Mouse (Mus musculus): Measurements from ENCODE around the gene Fgf11. TPM values are rescaled to one million over a fixed set of nuclear protein-coding genes. Genes with fewer than 3 reads are reported as not detected.

Fgf11 gene
- polyA plus RNA-seq, 1 experiment from 2014 or later = 2.4 TPM

- Histone ChIP-seq H3K27ac (ENCODE audit: poor library complexity, severe bottlenecking) (0 out of 2 replicates have a peak overlapping the region, but pooled peaks have one; percentile 4), H3K4me1 (replicated peaks) (peaks cover 42% of the 10 kb centered on the region), H3K9me3 (replicated peaks) (no peaks in the 10 kb centered on the region), H3K4me3 (no peak overlapping the region), H3K36me3 (peaks cover 15% of the 10 kb centered on the region), H3K9ac (no peak overlapping the region), H3K27me3 (replicated peaks) (no peaks in the 10 kb centered on the region), H3K4me2 (no peak overlapping the region)
- WGBS = 28% methylated on average over 3 of the region's 3 CpGs
- ATAC-seq (ENCODE audit: insufficient number of reproducible peaks, low FRiP score) = no peak
These were observed 50.0 kb downstream of the Fgf11 start for GRCm38 (mm10) chr11:69751635-69752034.

Other genes starting within 250 kb of the Fgf11 start
- gene Efnb3, start 241.7 kb downstream of the Fgf11 start, polyA plus RNA-seq (2016; fragmentation: Nextera tagmentation; extraction: Ambion mirVana) = 87.4 and 90.0 TPM in 2 replicates
- 18.7 and 19.5 TPM in 2 replicates for gene Wrap53, start 221.6 kb downstream of the Fgf11 start, polyA plus RNA-seq (2016; fragmentation: Nextera tagmentation; extraction: Ambion mirVana)
- gene Trp53, start 221.5 kb downstream of the Fgf11 start, polyA plus RNA-seq (2016; fragmentation: Nextera tagmentation; extraction: Ambion mirVana) = 76.0 and 79.1 TPM in 2 replicates
- 30.9 and 31.1 TPM in 2 replicates for gene Atp1b2, start 195.9 kb downstream of the Fgf11 start, polyA plus RNA-seq (2016; fragmentation: Nextera tagmentation; extraction: Ambion mirVana)
- 0.13 and 0.82 TPM in 2 replicates for gene Shbg, start 184.0 kb downstream of the Fgf11 start, polyA plus RNA-seq (2016; fragmentation: Nextera tagmentation; extraction: Ambion mirVana)
- 16.5 and 17.4 TPM in 2 replicates for gene Sat2, start 179.8 kb downstream of the Fgf11 start, polyA plus RNA-seq (2016; fragmentation: Nextera tagmentation; extraction: Ambion mirVana)
- 37.1 and 40.1 TPM in 2 replicates for gene Fxr2, start 168.9 kb downstream of the Fgf11 start, polyA plus RNA-seq (2016; fragmentation: Nextera tagmentation; extraction: Ambion mirVana)
- not detected in 2 replicates for gene Sox15, start 146.5 kb downstream of the Fgf11 start, polyA plus RNA-seq (2016; fragmentation: Nextera tagmentation; extraction: Ambion mirVana)
- 48.6 and 53.8 TPM in 2 replicates for gene Mpdu1, start 139.2 kb downstream of the Fgf11 start, polyA plus RNA-seq (2016; fragmentation: Nextera tagmentation; extraction: Ambion mirVana)
- gene Cd68, start 135.7 kb downstream of the Fgf11 start, polyA plus RNA-seq (2016; fragmentation: Nextera tagmentation; extraction: Ambion mirVana) = 4.3 and 5.2 TPM in 2 replicates
- gene Eif4a1, start 129.4 kb downstream of the Fgf11 start, polyA plus RNA-seq (2016; fragmentation: Nextera tagmentation; extraction: Ambion mirVana) = 404 and 420 TPM in 2 replicates
- gene Senp3, start 119.8 kb downstream of the Fgf11 start, polyA plus RNA-seq (2016; fragmentation: Nextera tagmentation; extraction: Ambion mirVana) = 74.3 and 83.0 TPM in 2 replicates
- gene Tnfsf13, start 116.1 kb downstream of the Fgf11 start, polyA plus RNA-seq (2016; fragmentation: Nextera tagmentation; extraction: Ambion mirVana) = 0.28 and 0.47 TPM in 2 replicates
- 5.6 and 6.9 TPM in 2 replicates for gene Tnfsf12, start 106.0 kb downstream of the Fgf11 start, polyA plus RNA-seq (2016; fragmentation: Nextera tagmentation; extraction: Ambion mirVana)
- gene Tnfsfm13, start 105.8 kb downstream of the Fgf11 start, polyA plus RNA-seq (2016; fragmentation: Nextera tagmentation; extraction: Ambion mirVana) = 1.5 and 3.3 TPM in 2 replicates
- gene Polr2a, start 43.2 kb downstream of the Fgf11 start, polyA plus RNA-seq (2016; fragmentation: Nextera tagmentation; extraction: Ambion mirVana) = 23.7 and 25.2 TPM in 2 replicates
- gene Slc35g3, start 39.9 kb downstream of the Fgf11 start, polyA plus RNA-seq (2016; fragmentation: Nextera tagmentation; extraction: Ambion mirVana) = 0.33 TPM in 2 replicates
- gene Zbtb4, start 35.9 kb downstream of the Fgf11 start, polyA plus RNA-seq (2016; fragmentation: Nextera tagmentation; extraction: Ambion mirVana) = 2.9 and 3.3 TPM in 2 replicates
- gene Chrnb1, start 5.9 kb downstream of the Fgf11 start, polyA plus RNA-seq (2016; fragmentation: Nextera tagmentation; extraction: Ambion mirVana) = 5.6 and 7.7 TPM in 2 replicates
- gene Tmem102, start 3.8 kb upstream of the Fgf11 start, polyA plus RNA-seq (2016; fragmentation: Nextera tagmentation; extraction: Ambion mirVana) = 1.5 and 1.6 TPM in 2 replicates
- not detected in 2 replicates for gene Gm39566, start 13.4 kb upstream of the Fgf11 start, polyA plus RNA-seq (2016; fragmentation: Nextera tagmentation; extraction: Ambion mirVana)
- gene Spem2, start 16.6 kb upstream of the Fgf11 start, polyA plus RNA-seq (2016; fragmentation: Nextera tagmentation; extraction: Ambion mirVana) = not detected in 2 replicates
- not detected in 2 replicates for gene Spem1, start 20.3 kb upstream of the Fgf11 start, polyA plus RNA-seq (2016; fragmentation: Nextera tagmentation; extraction: Ambion mirVana)
- 1.8 and 2.3 TPM in 2 replicates for gene Nlgn2, start 35.9 kb upstream of the Fgf11 start, polyA plus RNA-seq (2016; fragmentation: Nextera tagmentation; extraction: Ambion mirVana)
- 289 and 297 TPM in 2 replicates for gene Tmem256, start 36.7 kb upstream of the Fgf11 start, polyA plus RNA-seq (2016; fragmentation: Nextera tagmentation; extraction: Ambion mirVana)
- 77.9 and 82.3 TPM in 2 replicates for gene Plscr3, start 44.5 kb upstream of the Fgf11 start, polyA plus RNA-seq (2016; fragmentation: Nextera tagmentation; extraction: Ambion mirVana)
- gene Tnk1, start 56.9 kb upstream of the Fgf11 start, polyA plus RNA-seq (2016; fragmentation: Nextera tagmentation; extraction: Ambion mirVana) = 0.28 and 0.32 TPM in 2 replicates
- gene Tmem95, start 76.2 kb upstream of the Fgf11 start, polyA plus RNA-seq (2016; fragmentation: Nextera tagmentation; extraction: Ambion mirVana) = not detected in 2 replicates
- 4.1 and 4.5 TPM in 2 replicates for gene Kctd11, start 79.5 kb upstream of the Fgf11 start, polyA plus RNA-seq (2016; fragmentation: Nextera tagmentation; extraction: Ambion mirVana)
- gene Acap1, start 93.7 kb upstream of the Fgf11 start, polyA plus RNA-seq (2016; fragmentation: Nextera tagmentation; extraction: Ambion mirVana) = 10.3 and 11.2 TPM in 2 replicates
- gene 2810408A11Rik, start 99.1 kb upstream of the Fgf11 start, polyA plus RNA-seq (2016; fragmentation: Nextera tagmentation; extraction: Ambion mirVana) = 4.7 and 5.2 TPM in 2 replicates
- 7.6 and 9.2 TPM in 2 replicates for gene Neurl4, start 99.2 kb upstream of the Fgf11 start, polyA plus RNA-seq (2016; fragmentation: Nextera tagmentation; extraction: Ambion mirVana)
- gene Gps2, start 112.0 kb upstream of the Fgf11 start, polyA plus RNA-seq (2016; fragmentation: Nextera tagmentation; extraction: Ambion mirVana) = 49.2 and 50.6 TPM in 2 replicates
- gene Eif5a, start 120.1 kb upstream of the Fgf11 start, polyA plus RNA-seq (2016; fragmentation: Nextera tagmentation; extraction: Ambion mirVana) = 1,286 and 1,307 TPM in 2 replicates
- gene Ybx2, start 133.9 kb upstream of the Fgf11 start, polyA plus RNA-seq (2016; fragmentation: Nextera tagmentation; extraction: Ambion mirVana) = 2.0 and 2.6 TPM in 2 replicates
- 25.9 and 28.8 TPM in 2 replicates for gene Slc2a4, start 146.3 kb upstream of the Fgf11 start, polyA plus RNA-seq (2016; fragmentation: Nextera tagmentation; extraction: Ambion mirVana)
- gene Cldn7, start 162.9 kb upstream of the Fgf11 start, polyA plus RNA-seq (2016; fragmentation: Nextera tagmentation; extraction: Ambion mirVana) = 2.1 and 2.5 TPM in 2 replicates
- gene Ctdnep1, start 179.3 kb upstream of the Fgf11 start, polyA plus RNA-seq (2016; fragmentation: Nextera tagmentation; extraction: Ambion mirVana) = 23.6 and 24.5 TPM in 2 replicates
- 103 and 109 TPM in 2 replicates for gene Elp5, start 180.7 kb upstream of the Fgf11 start, polyA plus RNA-seq (2016; fragmentation: Nextera tagmentation; extraction: Ambion mirVana)
- 445 and 451 TPM in 2 replicates for gene Gabarap, start 189.3 kb upstream of the Fgf11 start, polyA plus RNA-seq (2016; fragmentation: Nextera tagmentation; extraction: Ambion mirVana)
- gene Phf23, start 193.9 kb upstream of the Fgf11 start, polyA plus RNA-seq (2016; fragmentation: Nextera tagmentation; extraction: Ambion mirVana) = 51.0 and 54.1 TPM in 2 replicates
- 25.8 and 26.1 TPM in 2 replicates for gene Dvl2, start 198.7 kb upstream of the Fgf11 start, polyA plus RNA-seq (2016; fragmentation: Nextera tagmentation; extraction: Ambion mirVana)
- 126 and 129 TPM in 2 replicates for gene Acadvl, start 213.6 kb upstream of the Fgf11 start, polyA plus RNA-seq (2016; fragmentation: Nextera tagmentation; extraction: Ambion mirVana)
- gene Dlg4, start 215.1 kb upstream of the Fgf11 start, polyA plus RNA-seq (2016; fragmentation: Nextera tagmentation; extraction: Ambion mirVana) = 4.2 and 6.0 TPM in 2 replicates

Measured in heart, embryonic 12.5 days (tissue).